Mouse (Mus musculus) CH12.LX (cell line): Measurements from ENCODE around the gene Samd10.

ENCODE experiments used
- CTCF ChIP-seq, 2 experiments: IDR thresholded peaks in 1 of 2; conservative IDR thresholded peaks in 1 of 2; 2 replicates each; pipeline ENCODE4 v1.5.1; 2011 to 2012; ENCODE audit warnings: low read depth in 2 of 2, low read length in 2 of 2, improper control_type of control experiment in 1 of 2, inconsistent platforms in 1 of 2, mild to moderate bottlenecking in 1 of 2, moderate library complexity in 1 of 2
- EP300 ChIP-seq: IDR thresholded peaks from 2 replicates; pipeline ENCODE4 v1.6.1; 2011; ENCODE audit warnings: low read length, improper control_type of control experiment
- PAX5 ChIP-seq: IDR thresholded peaks from 2 replicates; pipeline ENCODE4 v1.6.1; 2012; ENCODE audit warnings: low read length, inconsistent platforms, mixed read lengths
- TBP ChIP-seq: conservative IDR thresholded peaks from 2 replicates; pipeline ENCODE4 v1.6.1; 2011; ENCODE audit warnings: low read depth, low read length, improper control_type of control experiment

GRCm38 (mm10) chr2:181632624-181633023 lies 33.6 kb upstream of the Samd10 start:
- TF ChIP-seq TBP, result no peak
- TF ChIP-seq EP300, result no peak
- TF ChIP-seq PAX5, result no peak
- no peak for TF ChIP-seq CTCF (conservative IDR thresholded peaks at IDR 0.05 in 1 of 2, IDR thresholded peaks at IDR 0.05 in 1 of 2; ENCODE audit: low read depth in 2 of 2, low read length in 2 of 2)
